Mouse (Mus musculus): ENCODE data around the gene Olfr1448. TPM values are rescaled to one million over a fixed set of nuclear protein-coding genes. Genes with fewer than 3 reads are reported as not detected.
"Not testable (repeated sequence)": the region's sequence is repeated elsewhere in the genome, so short reads cannot be mapped to it uniquely, and the experiment has no call there.

Olfr1448 gene
- total RNA-seq (2021), result not detected

DNA sequence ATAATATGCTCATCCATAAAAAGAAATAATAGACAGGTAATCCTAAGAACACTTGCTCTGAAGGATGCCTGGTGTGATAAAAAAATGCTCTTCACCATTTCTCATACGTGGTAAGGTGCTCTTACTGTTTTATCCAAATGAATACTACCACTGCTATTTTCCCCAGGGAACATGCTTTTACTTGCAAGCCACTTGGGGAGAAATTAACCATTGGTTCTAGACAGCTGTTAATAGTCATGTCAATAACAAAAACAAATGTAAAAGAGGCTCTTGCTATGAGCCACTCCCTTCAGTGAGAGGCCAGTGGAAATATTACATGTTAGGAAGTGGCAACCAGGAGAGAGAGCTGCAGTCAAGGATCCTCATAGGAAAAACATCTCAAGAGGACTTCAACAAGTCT, at the start of gene Olfr1448:
Gene Olfr1448 (minus strand): TSS at position 101 of the 400 bp plus-strand sequence.
- DNase-seq (ENCODE audit: low spot score), result no peak
- intact Hi-C loops (cut with DNase I), result no loop called here

- intact Hi-C loops (cut with DNase I); DNase-seq (ENCODE audit: low spot score): not testable (repeated sequence)
These were observed 45.9 kb upstream of the Olfr1448 start for GRCm38 (mm10) chr19:12970082-12970481.

- no peak for DNase-seq (ENCODE audit: low spot score)
- intact Hi-C loops (cut with DNase I), result no loop called here
These were observed 25.7 kb upstream of the Olfr1448 start, which contains the start of gene Olfr1450 for GRCm38 (mm10) chr19:12949958-12950357. Gene Olfr1450, plus strand, starts transcription at chr19:12950258.

- intact Hi-C loops (cut with DNase I), result no loop called here
- DNase-seq (ENCODE audit: low spot score), result no peak
These were observed 6.3 kb upstream of the Olfr1448 start, which contains the start of gene Olfr1449 for GRCm38 (mm10) chr19:12930540-12930939. Gene Olfr1449, plus strand, starts transcription at chr19:12930840.

DNA sequence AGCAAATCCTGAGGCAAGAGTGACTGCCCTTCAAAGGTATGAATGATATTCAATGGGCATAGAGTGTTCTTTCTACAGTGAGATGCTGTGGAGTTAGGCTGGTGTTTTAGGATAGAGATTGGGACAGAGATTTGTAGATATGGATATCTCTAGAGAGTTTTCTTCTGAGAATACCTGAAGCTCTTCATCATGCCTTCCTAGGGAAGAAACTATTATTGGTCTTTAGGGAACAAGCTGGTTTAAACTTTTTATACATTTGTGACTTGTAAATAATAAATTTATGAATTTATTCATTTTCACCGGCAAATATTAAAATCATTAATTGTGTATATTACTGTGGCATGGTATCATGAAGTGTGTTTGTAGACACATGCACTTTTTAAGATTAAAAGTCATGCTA, 20.6 kb downstream of the Olfr1448 start, which contains the start of gene Olfr1447:
Gene Olfr1447 (minus strand): TSS at position 101 of the 400 bp plus-strand sequence.
- intact Hi-C loops (cut with DNase I), result no loop called here

GRCm38 (mm10) chr19:12893424-12893823, 30.8 kb downstream of the Olfr1448 start, which contains the start of gene Olfr1446:
Gene Olfr1446, minus strand, starts transcription at chr19:12893524.
- intact Hi-C loops (cut with DNase I), result no loop called here
- no peak for DNase-seq (ENCODE audit: low spot score)

More for the DNA sequence above, 20.6 kb downstream of the Olfr1448 start, which contains the start of gene Olfr1447:
- no peak for DNase-seq (ENCODE audit: low spot score)

- intact Hi-C loops (cut with DNase I), result no loop called here
- DNase-seq (ENCODE audit: low spot score), result no peak
These were observed 40.7 kb downstream of the Olfr1448 start, which contains the start of gene Olfr1445 for GRCm38 (mm10) chr19:12883555-12883954. Gene Olfr1445, plus strand, starts transcription at chr19:12883855.

Other genes with a start within 250 kb of the Olfr1448 start
- not detected for gene Olfr1443, start 246.3 kb downstream of the Olfr1448 start, total RNA-seq (2021)
- gene Keg1, start 228.6 kb downstream of the Olfr1448 start, total RNA-seq (2021), result not detected
- 1 to 10 TPM; 2.0 to 2.4 TPM for gene Cntf, start 158.8 kb downstream of the Olfr1448 start, total RNA-seq (2021)
- gene Zfp91, start 128.3 kb downstream of the Olfr1448 start, total RNA-seq (2021), result 10 to 100 TPM; 76.2 to 77.0 TPM
- gene Lpxn, start 128.2 kb downstream of the Olfr1448 start, total RNA-seq (2021), result 1 to 10 TPM in 1 of 2 experiments, under 1 TPM in 1; 0.88 to 1.1 TPM
- gene Gm5244, start 77.7 kb downstream of the Olfr1448 start, total RNA-seq (2021), result not detected
- not detected for gene Olfr1444, start 67.1 kb downstream of the Olfr1448 start, total RNA-seq (2021)
- gene Olfr1445, start 40.6 kb downstream of the Olfr1448 start, total RNA-seq (2021), result not detected
- not detected for gene Olfr1446, start 30.9 kb downstream of the Olfr1448 start, total RNA-seq (2021)
- not detected for gene Olfr1447, start 20.7 kb downstream of the Olfr1448 start, total RNA-seq (2021)
- not detected for gene Olfr1449, start 6.4 kb upstream of the Olfr1448 start, total RNA-seq (2021)
- gene Olfr1450, start 25.8 kb upstream of the Olfr1448 start, total RNA-seq (2021), result not detected
- gene Olfr1451, start 70.6 kb upstream of the Olfr1448 start, total RNA-seq (2021), result not detected
- gene Olfr1453, start 103.9 kb upstream of the Olfr1448 start, total RNA-seq (2021), result not detected
- gene Olfr1454, start 136.2 kb upstream of the Olfr1448 start, total RNA-seq (2021), result not detected
- not detected for gene Olfr1457, start 173.5 kb upstream of the Olfr1448 start, total RNA-seq (2021)
- not detected for gene Olfr1458, start 182.4 kb upstream of the Olfr1448 start, total RNA-seq (2021)
- gene Olfr1459, start 225.1 kb upstream of the Olfr1448 start, total RNA-seq (2021), result under 1 TPM in 1 of 2 experiments, not detected in 1; 0.05 TPM
- not detected for gene Olfr1461, start 238.6 kb upstream of the Olfr1448 start, total RNA-seq (2021)

Measured in heart, postnatal 25 days (tissue).